Mouse (Mus musculus) megakaryocyte, embryonic 14.5 days (primary cell): ENCODE measurements around the gene Coa7.

Experiments used
- FLI1 ChIP-seq: IDR thresholded peaks from 2 replicates; pipeline ENCODE4 v1.6.1; 2012; ENCODE audit warnings: low read length, inconsistent platforms, mixed read lengths
- GATA1 ChIP-seq: IDR thresholded peaks from 3 replicates; pipeline ENCODE4 v1.6.1; 2012; ENCODE audit warnings: mixed read lengths, low read length, inconsistent platforms, borderline replicate concordance

DNA sequence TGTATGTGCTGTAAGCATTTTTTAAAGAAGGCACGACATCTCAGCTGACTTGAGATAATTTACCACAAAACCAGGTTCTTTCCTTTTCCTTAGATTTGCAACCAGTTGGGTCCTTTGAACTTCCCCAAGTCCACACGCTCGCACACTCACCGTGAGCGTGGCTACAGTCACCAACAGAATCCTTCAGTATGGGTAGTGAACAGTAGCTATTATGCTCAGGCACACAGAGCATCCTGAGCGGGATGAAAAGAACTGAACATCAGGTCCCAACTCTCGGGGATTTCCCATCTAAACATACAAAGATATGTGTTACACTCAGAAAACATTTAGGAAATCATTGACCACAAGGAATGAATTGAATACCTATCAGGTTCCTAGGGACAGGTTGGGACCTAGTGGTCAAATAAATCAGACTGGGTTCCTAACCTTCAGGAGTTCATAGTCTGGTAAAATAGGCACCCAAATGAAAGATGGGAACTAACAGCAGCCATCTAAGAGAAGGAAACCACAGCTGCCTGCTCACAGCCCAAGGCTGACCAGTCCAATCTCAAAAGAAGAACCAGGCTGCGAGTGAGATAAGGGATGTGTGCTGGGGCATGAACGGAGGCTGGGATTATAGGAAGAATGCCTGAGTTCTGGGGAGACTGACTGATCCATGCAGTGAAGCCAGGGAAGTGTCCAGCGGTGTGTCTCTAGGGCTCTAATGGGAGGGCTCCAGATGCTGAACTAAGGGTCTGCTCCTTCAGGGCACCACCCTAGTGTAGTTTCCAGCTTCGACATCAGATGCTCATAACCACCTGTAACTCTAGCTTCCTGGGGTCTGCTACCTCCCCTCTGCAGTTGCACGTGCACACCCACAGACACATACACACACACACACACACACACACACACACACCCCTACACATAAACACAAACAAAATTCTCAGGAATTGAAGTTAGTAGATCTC lies 10.0 kb upstream of the Coa7 start:
- TF ChIP-seq GATA1 = no peak
- TF ChIP-seq FLI1 = no peak
